Mouse (Mus musculus): Measurements from ENCODE around the gene Ddias. TPM values are rescaled to one million over a fixed set of nuclear protein-coding genes. Genes with fewer than 3 reads are reported as not detected.

Gene Ddias
- polyA plus RNA-seq, 1 experiment = 0.40 TPM

DNA sequence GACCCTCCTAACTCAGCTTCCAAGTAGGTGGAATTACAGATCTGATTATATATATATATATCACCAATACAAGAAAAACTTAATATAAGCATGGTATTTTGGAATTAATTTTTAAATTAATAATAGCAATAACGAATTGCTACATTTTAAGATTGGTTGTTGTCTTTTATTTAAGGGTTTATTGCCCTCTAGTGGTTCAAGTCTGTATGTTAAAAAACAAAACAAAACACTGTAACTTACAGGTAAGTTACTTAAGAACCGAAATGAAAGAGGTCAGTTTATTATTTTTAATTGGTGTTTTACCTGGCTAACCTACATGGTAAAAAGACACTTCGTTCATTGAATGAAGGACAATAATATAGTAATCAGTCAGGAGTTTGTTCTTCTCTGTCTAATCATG is 3.9 kb downstream of the Ddias start:
- peak in 1 of 2 experiments; percentile 28 for DNase-seq (ENCODE audit: extremely low spot score in 1 of 2, low spot score in 1 of 2)

DNA sequence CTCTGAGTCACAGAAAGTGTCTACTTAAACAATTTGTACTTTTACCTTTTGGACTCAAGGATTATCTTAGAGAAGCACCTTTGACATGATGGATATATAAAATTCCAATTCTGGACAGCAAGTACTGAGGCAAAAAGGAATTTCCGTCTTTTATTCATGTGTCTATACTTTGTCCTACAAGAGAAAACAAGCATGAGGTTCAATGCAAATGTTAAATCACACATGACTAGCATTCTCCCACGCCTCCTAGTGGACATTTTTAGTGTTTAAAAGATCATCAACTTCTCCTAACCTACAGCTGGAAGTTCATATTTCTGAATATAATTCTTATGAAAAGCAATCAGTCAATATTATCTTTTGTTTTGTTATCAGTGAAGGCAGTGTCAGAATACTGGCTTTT is 7.5 kb downstream of the Ddias start:
- peak in 1 of 2 experiments; percentile 74 for DNase-seq (ENCODE audit: extremely low spot score in 1 of 2, low spot score in 1 of 2)

DNA sequence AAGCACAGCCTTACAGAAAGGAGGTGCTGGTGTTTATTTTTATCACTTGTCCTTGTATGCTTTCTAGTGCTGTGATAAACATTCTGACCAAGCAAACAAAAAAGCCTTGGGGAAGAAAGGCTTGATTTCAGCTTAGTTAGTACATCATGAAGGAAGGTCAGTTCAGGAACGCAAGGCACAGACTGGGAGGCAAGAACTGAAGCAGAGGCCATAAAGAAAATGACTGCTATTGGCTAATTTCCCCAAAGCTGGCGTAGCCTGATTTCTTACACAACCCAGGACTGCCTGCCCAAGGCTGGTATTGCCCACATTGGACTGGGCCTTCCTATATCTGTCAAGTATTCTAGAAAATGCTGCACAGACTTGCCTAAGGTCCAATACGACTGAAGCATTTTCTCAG is 25.8 kb downstream of the Ddias start:
- no peak for DNase-seq (ENCODE audit: extremely low spot score in 1 of 2, low spot score in 1 of 2)

DNA sequence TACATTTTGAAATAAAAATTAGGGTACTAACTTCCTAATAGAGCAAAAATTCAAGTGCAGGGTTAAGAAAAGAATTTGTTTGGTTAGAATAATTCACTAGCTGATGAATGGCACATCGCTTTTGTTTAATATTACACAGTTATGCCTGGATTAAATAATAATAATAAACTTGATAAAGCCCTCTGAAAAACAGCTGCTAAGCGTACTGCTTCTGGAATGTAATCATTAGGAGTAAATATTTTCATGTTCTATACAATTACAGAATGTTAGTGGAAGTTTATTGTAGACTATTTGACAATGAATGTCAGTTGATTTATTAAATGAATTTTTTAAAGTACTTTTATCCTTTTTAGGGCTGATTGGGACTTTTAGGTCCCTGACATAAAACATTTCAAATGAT is 31.8 kb downstream of the Ddias start:
- DNase-seq (ENCODE audit: extremely low spot score in 1 of 2, low spot score in 1 of 2) = no peak

DNA sequence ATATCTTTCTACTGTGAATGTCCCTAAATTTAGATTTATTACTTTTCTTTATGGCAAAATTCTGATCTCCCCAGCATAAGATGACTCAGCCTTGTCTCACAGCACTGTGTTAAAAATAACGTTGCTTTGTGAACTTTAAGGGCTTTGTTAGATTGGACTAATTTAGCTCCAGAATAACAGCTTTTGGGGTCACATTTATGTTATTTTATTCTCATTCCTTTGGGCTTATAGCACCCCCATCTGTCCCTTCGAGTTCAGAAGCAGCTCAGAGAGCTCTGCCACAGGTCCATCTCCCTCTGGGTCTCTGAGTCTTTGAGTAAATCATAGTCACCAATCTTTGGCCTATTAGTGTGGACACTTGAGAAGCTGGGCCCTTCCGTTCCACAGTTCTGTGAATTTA is 36.1 kb downstream of the Ddias start:
- DNase-seq (ENCODE audit: extremely low spot score in 1 of 2, low spot score in 1 of 2) = peak in 1 of 2 experiments; percentile 32

DNA sequence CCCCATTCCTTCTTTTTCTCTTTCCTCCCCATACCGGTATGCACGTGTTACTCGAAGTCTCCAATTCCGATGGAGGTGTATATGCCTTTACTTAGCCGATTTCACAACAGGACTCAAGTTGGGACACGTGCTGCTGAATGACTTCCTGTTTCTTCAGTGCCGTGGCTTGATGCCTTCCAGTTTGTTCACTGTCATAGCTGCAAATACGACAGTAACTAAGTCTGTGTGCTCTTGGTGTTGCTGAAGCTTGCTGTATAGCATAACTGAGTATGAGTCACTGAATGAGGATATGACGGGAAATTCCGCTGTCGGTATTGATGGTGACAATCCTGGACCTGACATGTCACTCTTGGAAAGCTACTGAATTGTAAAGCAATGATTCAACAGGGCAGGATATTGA is 36.8 kb downstream of the Ddias start:
- DNase-seq (ENCODE audit: extremely low spot score in 1 of 2, low spot score in 1 of 2) = no peak

DNA sequence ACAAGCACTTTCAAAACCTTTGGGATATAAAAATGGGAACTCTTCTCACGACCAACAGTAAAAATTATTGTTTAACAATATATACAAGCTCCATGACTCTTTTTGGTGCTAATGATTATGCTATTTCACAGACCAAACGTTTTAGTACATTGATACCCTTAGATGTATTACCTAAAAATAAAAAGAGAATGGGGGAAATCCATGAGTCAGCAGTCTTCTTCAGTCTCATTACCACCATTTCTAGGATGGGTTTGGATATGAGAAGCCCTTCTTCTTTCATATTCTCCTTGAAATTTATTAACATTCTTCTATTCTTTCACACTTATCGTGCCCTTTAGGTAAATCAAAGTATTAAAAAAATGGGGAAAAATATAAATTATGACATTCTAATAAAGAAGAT is 37.6 kb downstream of the Ddias start:
- no peak for DNase-seq (ENCODE audit: extremely low spot score in 1 of 2, low spot score in 1 of 2)

DNA sequence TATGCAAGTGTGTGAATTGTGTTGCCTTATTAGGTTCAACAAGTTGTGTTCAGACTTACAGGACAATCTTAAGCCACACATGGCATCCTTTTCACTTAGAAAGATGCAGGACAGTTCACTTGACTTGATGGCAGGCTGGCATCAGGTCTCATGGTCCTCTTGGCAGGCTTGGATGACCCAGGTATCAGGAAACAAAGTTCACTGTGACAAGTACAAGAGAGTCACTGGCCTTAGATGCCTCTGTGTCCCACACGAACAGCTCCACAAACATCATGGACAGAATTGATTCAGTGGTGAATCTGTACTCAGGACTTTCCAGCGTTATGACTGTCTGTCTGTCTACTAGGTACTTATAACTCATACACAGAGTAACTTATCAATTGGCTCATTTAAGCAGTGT is 39.7 kb downstream of the Ddias start:
- DNase-seq (ENCODE audit: extremely low spot score in 1 of 2, low spot score in 1 of 2) = no peak

DNA sequence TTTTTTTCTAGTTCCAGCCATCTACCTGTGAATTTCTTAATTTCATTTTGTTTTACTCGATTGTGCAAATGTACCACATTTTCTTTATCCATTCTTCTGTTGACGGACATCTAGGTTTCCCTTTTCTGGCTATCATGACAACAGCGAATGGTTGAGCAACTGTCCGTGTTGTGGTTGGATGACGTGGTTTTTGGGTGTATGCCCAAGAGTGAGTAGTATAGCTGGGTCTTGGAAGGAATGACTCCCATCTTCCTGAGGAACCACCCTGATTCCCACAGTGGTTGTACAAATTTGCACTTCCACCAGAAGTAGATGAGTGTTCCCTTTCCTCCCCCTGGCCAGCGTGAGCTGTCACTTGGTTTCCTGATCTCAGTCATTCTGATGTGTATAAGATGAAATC is 41.7 kb downstream of the Ddias start:
- DNase-seq (ENCODE audit: extremely low spot score in 1 of 2, low spot score in 1 of 2) = no peak

DNA sequence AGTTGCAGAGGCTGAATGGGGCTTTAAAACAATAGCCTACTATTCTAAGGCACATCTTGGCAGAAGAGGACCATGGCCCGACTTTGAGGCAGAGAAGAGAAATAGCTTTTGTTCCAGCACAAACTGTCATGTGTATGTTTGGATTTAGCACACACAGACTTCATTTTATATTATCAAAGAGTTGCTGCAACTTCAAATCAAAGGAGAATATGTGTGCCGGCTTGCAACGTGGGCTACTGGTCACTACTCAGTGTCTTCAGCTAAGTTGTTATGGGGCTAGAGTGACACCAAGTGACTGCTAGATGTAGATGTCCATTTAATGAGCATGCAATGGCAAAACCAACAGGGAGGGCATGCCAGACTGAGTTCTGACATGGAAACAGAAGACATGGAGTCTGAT is 46.1 kb downstream of the Ddias start:
- DNase-seq (ENCODE audit: extremely low spot score in 1 of 2, low spot score in 1 of 2) = peak in 1 of 2 experiments; percentile 23

DNA sequence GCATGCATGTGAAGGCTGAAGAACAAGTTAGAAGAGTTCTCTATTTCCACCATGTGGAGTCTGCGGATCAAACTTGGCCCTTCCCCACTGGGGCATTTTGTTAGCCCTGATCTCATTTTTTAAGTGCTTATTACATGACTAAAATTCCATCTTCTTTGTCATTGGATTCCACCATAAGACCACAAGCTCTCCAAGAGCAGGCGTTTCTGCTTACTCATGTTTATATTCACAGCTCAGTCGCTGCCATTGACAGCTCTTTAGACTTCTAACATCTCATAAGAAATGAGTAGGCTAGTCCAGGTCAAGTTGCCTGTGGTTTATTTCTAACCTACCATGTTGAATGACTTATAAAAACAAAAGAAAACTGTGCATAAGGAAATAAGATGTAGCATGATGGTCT is 47.8 kb downstream of the Ddias start:
- no peak for DNase-seq (ENCODE audit: extremely low spot score in 1 of 2, low spot score in 1 of 2)

DNA sequence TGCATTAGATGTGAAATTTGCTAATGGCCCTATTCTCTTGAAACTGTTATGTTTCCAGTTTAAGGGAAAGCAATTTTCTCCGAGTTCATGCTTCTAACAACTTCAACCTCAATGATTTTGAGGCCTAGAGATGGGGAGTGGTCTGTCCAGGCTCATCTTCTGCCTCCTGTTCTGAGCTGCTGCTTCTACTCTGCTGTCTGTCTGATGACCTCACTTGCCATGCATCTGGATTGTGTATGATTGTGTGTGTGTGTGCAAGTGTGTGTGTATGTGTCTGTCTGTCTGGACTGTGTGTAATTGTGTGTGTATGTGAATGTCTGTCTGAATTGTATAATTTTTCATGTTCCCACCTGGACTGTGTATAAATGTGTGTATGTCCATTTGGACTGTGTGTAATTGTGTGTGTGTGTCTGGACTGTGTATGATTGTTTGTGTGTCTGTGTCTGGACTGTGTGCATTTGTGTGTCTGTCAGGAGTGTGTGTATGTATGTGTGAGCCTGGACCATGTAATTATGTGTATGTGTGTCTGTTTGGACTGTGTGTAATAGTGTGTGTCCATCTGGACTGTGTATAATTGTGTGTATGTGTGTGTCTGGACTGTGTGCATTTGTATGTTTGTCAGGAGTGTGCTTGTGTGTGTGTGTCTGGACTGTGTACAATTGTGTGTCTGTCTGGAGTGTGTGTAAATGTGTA is 51.5 kb downstream of the Ddias start:
- DNase-seq (ENCODE audit: extremely low spot score in 1 of 2, low spot score in 1 of 2) = no peak

DNA sequence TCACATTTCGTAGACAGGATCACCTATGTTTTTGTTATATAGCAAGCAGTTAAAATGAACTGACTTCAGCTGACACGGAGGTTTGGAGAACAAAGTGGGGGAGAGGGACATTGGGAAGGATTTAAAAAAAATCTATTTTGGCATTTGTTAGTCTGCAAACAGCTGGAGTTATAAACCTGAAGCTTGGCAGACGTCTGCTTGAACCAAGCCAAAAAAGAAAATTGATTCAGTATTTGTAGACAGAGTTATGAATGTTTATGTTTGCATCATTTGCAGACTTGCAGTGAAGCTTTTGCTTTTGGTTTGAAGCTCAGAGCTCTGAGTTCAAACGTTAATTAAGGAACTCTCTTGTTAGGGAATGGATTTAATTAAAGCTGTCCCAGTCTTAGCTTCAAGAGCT is 52.2 kb downstream of the Ddias start:
- no peak for DNase-seq (ENCODE audit: extremely low spot score in 1 of 2, low spot score in 1 of 2)

DNA sequence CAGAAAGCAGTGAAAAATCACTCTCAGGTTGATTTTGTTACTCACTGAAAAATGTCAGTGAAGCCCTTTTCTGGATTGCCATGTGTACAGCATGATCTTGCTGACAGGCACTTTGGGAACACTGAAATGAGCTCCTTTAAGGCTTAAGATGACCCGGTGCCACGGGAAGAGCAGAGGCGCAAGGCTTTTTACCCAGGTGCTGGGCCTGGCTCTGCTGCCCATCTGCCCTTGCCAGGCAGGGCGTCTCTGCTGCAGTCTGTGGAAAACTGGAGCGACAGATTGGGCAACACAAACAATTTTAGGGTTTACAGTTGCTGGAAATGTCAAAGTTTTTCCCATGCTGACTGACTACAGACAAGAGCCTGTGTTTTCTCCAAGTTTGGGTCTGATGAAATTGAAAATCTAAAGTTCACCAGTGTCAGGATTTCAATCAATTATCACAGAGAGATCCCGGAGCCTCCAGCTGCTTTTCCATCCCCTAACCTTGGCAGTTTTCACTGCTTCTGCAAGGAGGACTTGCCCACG is 53.0 kb downstream of the Ddias start:
- DNase-seq (ENCODE audit: extremely low spot score in 1 of 2, low spot score in 1 of 2) = no peak

DNA sequence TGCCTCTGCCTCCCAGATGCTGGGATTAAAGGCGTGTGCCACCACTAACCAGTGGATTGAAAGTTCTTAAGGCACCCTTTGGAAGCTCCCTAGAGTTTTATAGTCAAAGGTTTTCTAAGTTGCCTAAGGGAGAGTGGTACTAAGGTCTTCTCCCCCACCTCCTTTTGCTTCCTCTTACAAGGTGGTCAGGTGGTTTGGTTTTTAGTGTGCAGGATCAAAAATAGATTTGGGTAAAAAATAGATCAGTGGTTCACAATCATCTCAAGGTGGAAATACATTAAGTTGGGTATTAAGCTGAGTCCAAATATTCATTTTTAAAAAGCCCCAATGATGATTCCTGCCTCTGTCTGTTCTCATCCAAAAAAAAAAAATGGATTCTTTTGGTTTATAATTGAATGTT is 53.6 kb downstream of the Ddias start:
- DNase-seq (ENCODE audit: extremely low spot score in 1 of 2, low spot score in 1 of 2) = no peak

DNA sequence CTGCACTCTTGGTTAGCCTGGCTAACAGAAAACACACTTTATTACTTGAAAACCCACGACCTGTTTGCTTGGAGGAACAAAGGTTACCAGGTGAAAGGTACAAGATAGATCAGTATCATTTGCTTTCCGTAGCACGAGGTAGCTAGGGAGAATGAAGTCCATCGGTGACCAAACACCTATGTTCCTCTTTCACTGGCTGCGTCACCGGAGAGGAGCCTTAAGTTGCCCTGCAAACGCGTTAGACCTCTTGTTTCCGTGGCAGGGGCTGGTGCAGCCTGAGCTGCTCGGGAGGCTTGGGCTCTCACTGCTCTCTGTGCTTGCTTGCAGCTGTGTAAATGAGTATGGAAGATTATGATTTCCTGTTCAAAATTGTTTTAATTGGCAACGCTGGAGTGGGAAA is 54.4 kb downstream of the Ddias start:
- DNase-seq (ENCODE audit: extremely low spot score in 1 of 2, low spot score in 1 of 2) = no peak

DNA sequence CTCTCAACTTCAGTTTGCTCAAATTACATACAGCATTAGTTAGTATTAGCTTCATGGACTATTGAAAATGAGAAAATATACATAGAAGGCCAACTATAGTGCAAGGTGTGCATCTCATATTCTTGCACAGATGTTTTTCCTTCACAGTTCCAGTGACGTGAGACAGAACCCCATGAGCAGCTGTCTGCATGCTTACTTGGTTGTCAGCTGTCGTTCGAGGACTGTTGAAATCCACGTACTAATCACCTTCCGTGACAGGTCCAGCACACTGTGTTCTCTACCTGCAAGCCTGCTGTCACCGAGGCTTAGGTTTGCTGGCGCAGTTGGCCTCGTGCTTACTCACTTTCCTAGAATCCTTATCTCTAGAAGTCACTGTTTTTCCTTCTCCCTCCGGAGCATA is 56.2 kb downstream of the Ddias start:
- no peak for DNase-seq (ENCODE audit: extremely low spot score in 1 of 2, low spot score in 1 of 2)

DNA sequence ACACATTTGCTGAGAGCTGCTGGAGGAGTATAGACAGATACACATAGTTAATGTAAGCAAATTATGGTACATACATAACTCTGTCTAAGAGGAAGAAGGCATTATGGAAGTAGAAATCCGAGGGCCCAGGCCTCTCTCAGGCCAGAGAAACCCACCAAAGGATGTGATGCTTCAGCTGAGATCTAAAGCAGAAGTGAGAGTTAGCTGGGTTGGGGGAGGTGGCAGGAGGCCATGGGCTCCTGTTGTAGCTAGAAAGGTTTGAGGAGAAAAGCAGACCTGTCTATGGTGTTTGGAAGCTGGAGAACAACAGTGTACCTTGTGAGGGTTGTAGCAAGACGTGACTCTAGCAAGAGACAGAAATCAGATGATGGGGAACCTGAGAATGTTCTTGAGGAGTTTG is 56.8 kb downstream of the Ddias start:
- DNase-seq (ENCODE audit: extremely low spot score in 1 of 2, low spot score in 1 of 2) = no peak

DNA sequence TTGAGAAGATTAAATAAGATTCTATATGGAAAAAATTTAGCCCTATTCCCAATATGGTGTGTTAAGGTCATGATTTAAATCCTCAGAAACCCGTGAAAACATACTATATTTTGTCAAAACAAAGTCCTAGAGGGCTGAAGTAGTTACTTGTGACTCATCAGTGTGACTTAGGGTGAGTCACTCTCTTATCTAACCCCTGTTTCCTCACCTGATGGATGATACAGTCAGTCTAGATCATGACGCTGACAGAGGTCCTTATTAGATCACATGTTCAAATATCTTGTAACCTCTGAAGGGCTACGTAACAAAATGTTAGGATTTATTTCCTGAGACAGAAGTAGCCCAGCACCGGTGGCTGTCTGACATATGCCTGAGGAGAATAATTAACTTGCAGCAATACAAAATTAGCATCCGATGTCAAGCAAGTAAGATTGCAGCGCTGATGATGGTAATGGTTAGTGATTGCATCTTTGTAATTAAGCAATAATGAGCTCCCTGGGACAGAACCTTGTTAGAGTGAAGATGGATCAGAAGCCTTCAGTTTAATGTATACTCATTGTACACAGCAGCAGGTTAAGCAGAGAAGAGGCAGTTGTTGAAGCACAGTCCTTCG is 62.3 kb downstream of the Ddias start:
- no peak for DNase-seq (ENCODE audit: extremely low spot score in 1 of 2, low spot score in 1 of 2)
